Mouse (Mus musculus) thymus, adult 2 months (tissue): ENCODE measurements around the gene Slc16a11. TPM values are rescaled to one million over a fixed set of nuclear protein-coding genes. Genes with fewer than 3 reads are reported as not detected.
A peak's percentile ranks its signal among the peaks of the same experiment; 100 is the strongest.

Experiments used
- DNase-seq: peaks from one replicate; pipeline ENCODE4 v3.0.0; 2021
- H3K27ac ChIP-seq: fragments of 200-500 bp; 2 replicates; pipeline ENCODE4 v1.5.1; 2012; ENCODE audit warnings: low read length, control low read depth; ENCODE audit not compliant: control insufficient read depth, insufficient read depth
- H3K27me3 ChIP-seq: fragments of 200-500 bp; 2 replicates; pipeline ENCODE4 v1.6.1; 2012; ENCODE audit warnings: mild to moderate bottlenecking, low read length, moderate library complexity, mixed read lengths; ENCODE audit not compliant: control insufficient read depth, insufficient read depth
- H3K36me3 ChIP-seq: fragments of 200-500 bp; 2 replicates; pipeline ENCODE4 v1.6.1; 2012; ENCODE audit warnings: mild to moderate bottlenecking, low read length, moderate library complexity; ENCODE audit not compliant: control insufficient read depth, insufficient read depth
- H3K4me1 ChIP-seq: fragments of 200-500 bp; replicated peaks from 2 replicates; pipeline ENCODE4 v1.6.1; 2012; ENCODE audit warnings: low read length; ENCODE audit not compliant: control insufficient read depth, insufficient read depth
- H3K4me3 ChIP-seq: fragments of 200-500 bp; 2 replicates; pipeline ENCODE4 v1.5.1; 2012; ENCODE audit warnings: mild to moderate bottlenecking, low read length, control low read depth, moderate library complexity; ENCODE audit not compliant: control insufficient read depth, insufficient read depth
- CTCF ChIP-seq: fragments of 200-500 bp; IDR thresholded peaks from 2 replicates; pipeline ENCODE4 v1.5.1; 2012; ENCODE audit warnings: mild to moderate bottlenecking, control low read depth, low read length, moderate library complexity, borderline replicate concordance; ENCODE audit not compliant: control insufficient read depth, poor library complexity, insufficient read depth; ENCODE audit errors: extremely low read depth
- POLR2A ChIP-seq: fragments of 200-500 bp; IDR thresholded peaks from 2 replicates; pipeline ENCODE4 v1.6.1; 2012; ENCODE audit warnings: mild to moderate bottlenecking, low read length, control low read depth, moderate library complexity; ENCODE audit not compliant: control insufficient read depth, poor library complexity, insufficient read depth; ENCODE audit errors: extremely low read depth
- WGBS: fragments of 180-500 bp; shearing (Covaris S2); methylation state at CpG from one replicate; pipeline ENCODE4 v1.1.7; 2018; 5-methylcytosine and 5-hydroxymethylcytosine counted together
- polyA plus RNA-seq: library from polyadenylated mRNA; depleted of rRNA; stranded (reverse); fragments of >200 nt; gene quantifications from 2 replicates; pipeline ENCODE4 v1.2.3, GENCODE M21; 2012

Gene Slc16a11
- polyA plus RNA-seq, 1 experiment, result 5.3 TPM

- no peaks in the 10 kb centered on the region for H3K36me3 ChIP-seq
- H3K4me3 ChIP-seq, result no peak overlapping the region
- no peaks in the 10 kb centered on the region for H3K27me3 ChIP-seq
- TF ChIP-seq POLR2A, result no peak
- no peak for TF ChIP-seq CTCF
- no peaks in the 10 kb centered on the region for H3K4me1 ChIP-seq
- H3K27ac ChIP-seq, result no peak overlapping the region
- WGBS, result 92% methylated on average over 8 of the region's 8 CpGs
- DNase-seq, result no peak
Observed at GRCm38 (mm10) chr11:70199107-70199506, 13.4 kb upstream of the Slc16a11 start.

GRCm38 (mm10) chr11:70200036-70200608, 12.4 kb upstream of the Slc16a11 start:
- H3K4me1 ChIP-seq, result no peaks in the 10 kb centered on the region
- H3K27me3 ChIP-seq, result no peaks in the 10 kb centered on the region
- TF ChIP-seq CTCF, result no peak
- TF ChIP-seq POLR2A, result no peak
- H3K27ac ChIP-seq, result no peak overlapping the region
- no peak for DNase-seq
- H3K36me3 ChIP-seq, result no peaks in the 10 kb centered on the region
- 91% methylated on average over 5 of the region's 5 CpGs for WGBS
- no peak overlapping the region for H3K4me3 ChIP-seq

GRCm38 (mm10) chr11:70201691-70202090, 10.9 kb upstream of the Slc16a11 start:
- Histone ChIP-seq H3K4me3 (no peak overlapping the region), H3K27me3 (no peaks in the 10 kb centered on the region), H3K4me1 (no peaks in the 10 kb centered on the region), H3K27ac (no peak overlapping the region), H3K36me3 (no peaks in the 10 kb centered on the region)
- WGBS, result 58% methylated on average over 5 of the region's 5 CpGs
- TF ChIP-seq POLR2A (no peak), CTCF (peak; percentile 91; the same call in 1 of the 2 replicates)
- DNase-seq, result peak; percentile 79

- Histone ChIP-seq H3K27ac (no peak overlapping the region), H3K4me3 (no peak overlapping the region), H3K36me3 (no peaks in the 10 kb centered on the region), H3K27me3 (no peaks in the 10 kb centered on the region), H3K4me1 (no peaks in the 10 kb centered on the region)
- no peak for DNase-seq
- TF ChIP-seq POLR2A (no peak), CTCF (no peak)
- 71% methylated on average over 2 of the region's 2 CpGs for WGBS
Observed at GRCm38 (mm10) chr11:70206801-70207200, 5.8 kb upstream of the Slc16a11 start.

- H3K27me3 ChIP-seq, result no peaks in the 10 kb centered on the region
- TF ChIP-seq POLR2A, result no peak
- TF ChIP-seq CTCF, result no peak
- no peaks in the 10 kb centered on the region for H3K4me1 ChIP-seq
- no peak for DNase-seq
- H3K27ac ChIP-seq, result no peak overlapping the region
- no peaks in the 10 kb centered on the region for H3K36me3 ChIP-seq
- H3K4me3 ChIP-seq, result no peak overlapping the region
- 94% methylated on average over 7 of the region's 7 CpGs for WGBS
Observed at GRCm38 (mm10) chr11:70207283-70207682, 5.3 kb upstream of the Slc16a11 start.

GRCm38 (mm10) chr11:70208778-70209388, 3.7 kb upstream of the Slc16a11 start:
- no peaks in the 10 kb centered on the region for H3K4me1 ChIP-seq
- DNase-seq, result no peak
- WGBS, result 89% methylated on average over 5 of the region's 5 CpGs
- peaks cover 3% of the 10 kb centered on the region for H3K27me3 ChIP-seq
- no peak overlapping the region for H3K4me3 ChIP-seq
- no peaks in the 10 kb centered on the region for H3K36me3 ChIP-seq
- TF ChIP-seq POLR2A, result no peak
- TF ChIP-seq CTCF, result no peak
- no peak overlapping the region for H3K27ac ChIP-seq

- Histone ChIP-seq H3K36me3 (no peaks in the 10 kb centered on the region), H3K4me1 (no peaks in the 10 kb centered on the region), H3K27ac (no peak overlapping the region), H3K27me3 (peaks cover 11% of the 10 kb centered on the region), H3K4me3 (no peak overlapping the region)
- DNase-seq, result no peak
- 96% methylated on average over 2 of the region's 2 CpGs for WGBS
- TF ChIP-seq CTCF (no peak), POLR2A (no peak)
Observed at GRCm38 (mm10) chr11:70210681-70211080, 1.9 kb upstream of the Slc16a11 start.
